Mouse (Mus musculus) layer of hippocampus, adult 2 months (tissue): ENCODE data around the gene Olfr700. TPM values are rescaled to one million over a fixed set of nuclear protein-coding genes. Genes with fewer than 3 reads are reported as not detected.
"Not testable (repeated sequence)": the region's sequence is repeated elsewhere in the genome, so short reads cannot be mapped to it uniquely, and the experiment has no call there.

Experiments used
- DNase-seq, 2 experiments: peaks; one replicate each; pipeline ENCODE4 v3.0.0; 2022; ENCODE audit warnings: low spot score in 2 of 2
- H3K27ac ChIP-seq: fragments of 200-600 bp; 2 replicates; pipeline ENCODE4 v1.8.1; 2022
- H3K4me3 ChIP-seq: fragments of 200-600 bp; 2 replicates; pipeline ENCODE4 v1.8.1; 2022; ENCODE audit warnings: mild to moderate bottlenecking
- CTCF ChIP-seq: fragments of 200-600 bp; conservative IDR thresholded peaks from 2 replicates; pipeline ENCODE4 v1.8.1; 2022; ENCODE audit warnings: antibody characterized with exemption, mild to moderate bottlenecking, moderate library complexity
- long read RNA-seq, 2 experiments: library from polyadenylated mRNA; stranded (forward); transcript quantifications; one replicate each; pipeline ENCODE4 v2.0.0; 2021; ENCODE audit warnings: borderline mapping rate in 2 of 2
- total RNA-seq, 2 experiments: library from RNA; stranded (reverse); gene quantifications; 2 replicates each; pipeline ENCODE4 v1.2.3; 2021

Olfr700 gene
- not detected for total RNA-seq
- long read RNA-seq, experiment 1, result 0 reads
- long read RNA-seq, experiment 2, result 0 reads

DNA sequence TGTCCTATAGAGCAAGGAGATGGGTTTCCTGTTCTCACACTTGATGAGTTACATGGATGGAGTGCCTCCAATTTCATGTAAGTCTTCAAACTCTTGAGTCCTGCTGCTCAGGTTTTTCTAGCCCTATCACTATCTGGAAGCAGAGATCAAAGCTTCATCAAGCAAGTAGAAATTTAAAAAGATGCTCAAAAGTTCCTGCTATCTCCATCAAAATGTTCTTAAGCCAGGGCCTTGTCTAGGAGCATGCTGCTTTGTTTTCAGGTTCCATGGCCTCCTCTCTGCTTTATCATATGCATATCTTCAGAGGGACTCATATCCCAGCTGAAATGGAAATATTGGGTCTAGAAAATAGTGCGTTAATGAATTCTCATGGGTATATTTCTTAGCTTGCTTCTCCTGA, at the start of gene Olfr700:
Gene Olfr700, minus strand, starts transcription at position 101 of the 400 bp plus-strand sequence.
- H3K4me3 ChIP-seq, result no peak within 1 kb of the TSS
- DNase-seq, result no peak
- no peak within 1 kb of the TSS for H3K27ac ChIP-seq
- TF ChIP-seq CTCF, result no peak

GRCm38 (mm10) chr7:106843060-106843459, 34.4 kb upstream of the Olfr700 start, which contains the start of gene Olfr703:
Gene Olfr703 (plus strand): TSS chr7:106843360.
- no peak for DNase-seq
- TF ChIP-seq CTCF, result no peak
- Histone ChIP-seq H3K4me3 (no peak within 1 kb of the TSS), H3K27ac (no peak within 1 kb of the TSS)

DNA sequence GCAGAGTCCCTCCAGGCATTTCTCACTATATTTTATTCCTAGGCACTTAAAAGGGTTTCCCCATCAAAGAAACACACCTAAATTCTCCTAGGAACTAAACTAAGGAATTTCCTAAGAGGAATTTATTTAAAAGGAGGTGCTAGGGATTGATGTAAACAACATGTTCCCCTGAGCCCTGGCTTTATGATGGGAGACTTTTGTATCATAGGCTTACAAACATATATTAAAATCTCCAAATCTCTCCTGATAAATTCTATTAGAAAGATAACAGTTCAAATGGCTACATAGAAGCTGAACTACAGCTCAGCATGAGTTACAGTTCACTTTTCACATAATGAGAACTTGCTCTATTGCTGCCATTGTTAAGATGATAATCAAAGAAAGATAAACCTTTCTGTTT, 25.2 kb upstream of the Olfr700 start, which contains the start of gene Olfr702:
Gene Olfr702, minus strand, starts transcription at position 101 of the 400 bp plus-strand sequence.
- Histone ChIP-seq H3K27ac (no peak within 1 kb of the TSS), H3K4me3 (no peak within 1 kb of the TSS)
- DNase-seq, result no peak
- no peak for TF ChIP-seq CTCF

DNA sequence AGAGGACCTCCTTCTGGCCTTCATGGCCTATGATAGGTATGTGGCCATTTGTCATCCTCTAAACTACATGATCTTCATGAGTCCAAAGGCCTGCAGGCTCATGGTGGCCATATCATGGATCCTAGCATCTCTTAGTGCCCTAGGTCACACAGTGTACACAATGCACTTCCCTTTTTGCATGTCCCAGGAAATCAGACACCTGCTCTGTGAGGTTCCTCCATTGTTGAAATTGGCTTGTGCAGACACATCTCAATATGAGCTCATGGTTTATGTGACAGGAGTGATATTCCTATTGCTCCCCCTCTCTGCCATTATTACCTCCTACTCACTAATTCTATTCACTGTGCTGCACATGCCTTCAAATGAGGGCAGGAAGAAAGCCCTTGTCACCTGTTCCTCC, 9.8 kb upstream of the Olfr700 start:
- no peak for TF ChIP-seq CTCF
- no peak overlapping the region for H3K4me3 ChIP-seq
- no peak for DNase-seq
- H3K27ac ChIP-seq, result no peak overlapping the region

GRCm38 (mm10) chr7:106815775-106816174, 7.1 kb upstream of the Olfr700 start:
- no peak overlapping the region for H3K4me3 ChIP-seq
- DNase-seq, result no peak
- no peak overlapping the region for H3K27ac ChIP-seq
- peak; percentile 65 for TF ChIP-seq CTCF

DNA sequence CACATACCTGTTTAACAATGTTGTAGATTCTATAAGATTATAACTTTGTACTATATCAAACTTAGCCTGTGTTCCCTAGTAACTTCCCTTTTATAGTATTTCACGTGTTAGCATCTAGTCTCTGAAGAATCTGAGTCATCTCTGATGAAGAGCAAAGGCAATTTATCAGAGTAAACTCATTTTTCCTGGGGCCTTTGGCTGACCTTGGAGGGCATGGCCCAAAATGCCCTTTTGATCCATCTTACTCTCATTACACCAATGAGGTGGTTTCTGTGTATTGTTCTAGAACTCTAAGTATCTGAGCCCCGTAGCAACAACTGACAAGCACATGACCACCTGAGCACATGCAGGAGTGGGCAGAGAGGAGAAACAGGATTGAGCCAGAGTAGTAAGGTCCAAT, 5.2 kb upstream of the Olfr700 start, which contains the start of gene Olfr701:
Gene Olfr701, plus strand, starts transcription at position 301 of the 400 bp plus-strand sequence.
- DNase-seq, result no peak
- Histone ChIP-seq H3K27ac (no peak within 1 kb of the TSS), H3K4me3 (no peak within 1 kb of the TSS)
- no peak for TF ChIP-seq CTCF

GRCm38 (mm10) chr7:106793098-106793497, 15.5 kb downstream of the Olfr700 start, which contains the start of gene Olfr699:
Gene Olfr699 (minus strand): TSS chr7:106793198.
- no peak within 1 kb of the TSS for H3K4me3 ChIP-seq
- TF ChIP-seq CTCF, result no peak
- no peak for DNase-seq
- no peak within 1 kb of the TSS for H3K27ac ChIP-seq

GRCm38 (mm10) chr7:106788330-106788729, 20.3 kb downstream of the Olfr700 start:
- no peak overlapping the region for H3K27ac ChIP-seq
- H3K4me3 ChIP-seq, result no peak overlapping the region
- TF ChIP-seq CTCF, result peak; percentile 22
- DNase-seq, result no peak

- DNase-seq, H3K4me3 ChIP-seq, H3K27ac ChIP-seq: not testable (repeated sequence)
These were observed 47.6 kb downstream of the Olfr700 start for GRCm38 (mm10) chr7:106761008-106761407.

GRCm38 (mm10) chr7:106758800-106759199, 49.8 kb downstream of the Olfr700 start:
- Histone ChIP-seq H3K27ac (no peak overlapping the region), H3K4me3 (no peak overlapping the region)
- no peak for DNase-seq
- TF ChIP-seq CTCF, result no peak

Other genes starting within 250 kb of the Olfr700 start
- gene Olfr693, start 128.2 kb downstream of the Olfr700 start, total RNA-seq, result not detected
- not detected for gene Olfr694, start 117.0 kb downstream of the Olfr700 start, total RNA-seq
- gene Olfr695, start 92.4 kb downstream of the Olfr700 start, total RNA-seq, result not detected
- gene Olfr697, start 66.4 kb downstream of the Olfr700 start, total RNA-seq, result not detected
- gene Olfr698, start 53.4 kb downstream of the Olfr700 start, total RNA-seq, result not detected
- not detected for gene Olfr699, start 15.6 kb downstream of the Olfr700 start, total RNA-seq
- gene Olfr701, start 5.3 kb upstream of the Olfr700 start, total RNA-seq, result not detected
- not detected for gene Olfr702, start 25.1 kb upstream of the Olfr700 start, total RNA-seq
- not detected for gene Olfr703, start 34.5 kb upstream of the Olfr700 start, total RNA-seq
- gene Olfr704, start 54.4 kb upstream of the Olfr700 start, total RNA-seq, result not detected
- not detected for gene Olfr705, start 68.1 kb upstream of the Olfr700 start, total RNA-seq
- not detected for gene Olfr706, start 79.3 kb upstream of the Olfr700 start, total RNA-seq
- gene Olfr707, start 92.4 kb upstream of the Olfr700 start, total RNA-seq, result not detected
- gene Olfr1532-ps1, start 99.2 kb upstream of the Olfr700 start, total RNA-seq, result not detected
- not detected for gene Olfr709-ps1, start 123.4 kb upstream of the Olfr700 start, total RNA-seq
- gene Olfr710, start 139.5 kb upstream of the Olfr700 start, total RNA-seq, result not detected
- under 1 TPM in 1 of 2 experiments, not detected in 1; 0.08 TPM for gene Olfr6, start 155.1 kb upstream of the Olfr700 start, total RNA-seq
- gene Olfr711, start 166.6 kb upstream of the Olfr700 start, total RNA-seq, result not detected
- gene Olfr2, start 197.2 kb upstream of the Olfr700 start, total RNA-seq, result not detected
- not detected for gene Olfr713, start 222.3 kb upstream of the Olfr700 start, total RNA-seq